Mouse (Mus musculus) ES-E14 (cell line): ENCODE results near the gene Xpo1. TPM values are rescaled to one million over a fixed set of nuclear protein-coding genes. Genes with fewer than 3 reads are reported as not detected.
A peak's percentile ranks its signal among the peaks of the same experiment; 100 is the strongest.

ENCODE experiments used
- DNase-seq: peaks from one replicate; pipeline ENCODE4 v3.0.0-alpha.2; 2013; ENCODE audit warnings: low read depth, low spot score
- H3K27ac ChIP-seq: 2 replicates; pipeline ENCODE4 v1.5.1; 2012; ENCODE audit warnings: low read depth, mild to moderate bottlenecking, low read length, moderate library complexity, mixed read lengths; ENCODE audit not compliant: poor library complexity, insufficient read depth, severe bottlenecking
- H3K36me3 ChIP-seq: 2 replicates; pipeline ENCODE4 v1.6.1; 2012; ENCODE audit warnings: mild to moderate bottlenecking, low read length, moderate library complexity, mixed read lengths; ENCODE audit not compliant: control insufficient read depth, poor library complexity, insufficient read depth, severe bottlenecking
- H3K4me1 ChIP-seq, 2 experiments: fragments of 150-350 bp in 1 of 2; sonication (generic) in 1 of 2; 2 replicates each; pipeline ENCODE4 v1.6.1; 2012; ENCODE audit warnings: low read length in 2 of 2, mild to moderate bottlenecking in 1 of 2, mixed read lengths in 1 of 2; ENCODE audit not compliant: control insufficient read depth in 2 of 2, insufficient read depth in 2 of 2, poor library complexity in 1 of 2
- H3K4me3 ChIP-seq, 2 experiments: fragments of 150-350 bp in 1 of 2; sonication (generic) in 1 of 2; 2 replicates each; pipeline ENCODE4 v1.5.1; 2012; ENCODE audit warnings: low read length in 2 of 2, low read depth in 1 of 2, mild to moderate bottlenecking in 1 of 2, mixed read lengths in 1 of 2; ENCODE audit not compliant: insufficient read depth in 1 of 2, poor library complexity in 1 of 2, severe bottlenecking in 1 of 2
- H3K9ac ChIP-seq: 2 replicates; pipeline ENCODE4 v1.6.1; 2012; ENCODE audit warnings: low read depth, mild to moderate bottlenecking, low read length, mixed read lengths; ENCODE audit not compliant: poor library complexity, insufficient read depth, severe bottlenecking
- H3K9me3 ChIP-seq: fragments of 150-350 bp; sonication (generic); 2 replicates; pipeline ENCODE4 v1.6.1; 2012; ENCODE audit warnings: low read depth, mild to moderate bottlenecking, low read length; ENCODE audit not compliant: control insufficient read depth, insufficient read depth
- CHD2 ChIP-seq: IDR thresholded peaks from 2 replicates; pipeline ENCODE4 v1.6.1; 2014; ENCODE audit warnings: mild to moderate bottlenecking, low read depth, low read length, inconsistent platforms
- HCFC1 ChIP-seq: IDR thresholded peaks from 2 replicates; pipeline ENCODE4 v1.6.1; 2012; ENCODE audit warnings: low read length, inconsistent platforms, borderline replicate concordance; ENCODE audit not compliant: insufficient read depth
- MAFK ChIP-seq: IDR thresholded peaks from 2 replicates; pipeline ENCODE4 v1.6.1; 2014; ENCODE audit warnings: mild to moderate bottlenecking, low read depth, low read length, inconsistent platforms; ENCODE audit not compliant: insufficient read depth
- ZC3H11A ChIP-seq: IDR thresholded peaks from 2 replicates; pipeline ENCODE4 v1.6.1; 2012; ENCODE audit warnings: low read depth, mild to moderate bottlenecking, inconsistent platforms, low read length, borderline replicate concordance
- ZNF384 ChIP-seq: IDR thresholded peaks from 2 replicates; pipeline ENCODE4 v1.6.1; 2012; ENCODE audit warnings: low read depth, low read length, inconsistent platforms
- in situ Hi-C, 2 experiments: fragments of 600-800 bp; cut with MboI; formaldehyde crosslinking; loops; one replicate each; pipeline ENCODE4 v1.15.1; 2025; ENCODE audit warnings: low sequenced_read_pairs in 2 of 2, inconsistent platforms in 1 of 2; ENCODE audit not compliant: unreplicated experiment in 2 of 2
- total RNA-seq: library from RNA; depleted of rRNA; stranded (reverse); fragments of 300-350 nt; gene quantifications from 2 replicates; pipeline ENCODE4 v1.2.3, GENCODE M21; 2012

Gene Xpo1
- total RNA-seq, 1 experiment: 245 TPM

GRCm38 (mm10) chr11:23256194-23256802 is 457 bp downstream of the Xpo1 start:
- H3K4me1 ChIP-seq: peaks cover 3% of the 10 kb centered on the region in 2 experiments; a peak in 2 of 4 replicates
- DNase-seq: no peak
- peaks cover 2% of the 10 kb centered on the region; the same call in 1 of the 2 replicates for H3K36me3 ChIP-seq
- H3K9ac ChIP-seq: peak overlapping the region; percentile 99
- H3K27ac ChIP-seq: peak overlapping the region; percentile 95
- H3K9me3 ChIP-seq: no peaks in the 10 kb centered on the region
- H3K4me3 ChIP-seq: peak overlapping the region; percentile 74 to 86
- TF ChIP-seq ZNF384 (no peak), MAFK (no peak), HCFC1 (no peak; the same call in 1 of the 2 replicates), ZC3H11A (no peak), CHD2 (no peak)
- in situ Hi-C loops: no loop called here

GRCm38 (mm10) chr11:23256803-23257704 is 1.2 kb downstream of the Xpo1 start:
- no peak for TF ChIP-seq CHD2
- TF ChIP-seq ZC3H11A: no peak
- TF ChIP-seq HCFC1: no peak
- no peak for TF ChIP-seq ZNF384
- TF ChIP-seq MAFK: no peak
- Histone ChIP-seq H3K27ac (peak overlapping the region; percentile 95), H3K36me3 (peaks cover 3% of the 10 kb centered on the region; the same call in 1 of the 2 replicates), H3K9ac (peak overlapping the region; percentile 99), H3K4me1 (peaks cover 3% of the 10 kb centered on the region in 2 experiments; a peak in 2 of 4 replicates), H3K9me3 (no peaks in the 10 kb centered on the region), H3K4me3 (peak overlapping the region; percentile 74 to 86)
- in situ Hi-C loops: no loop called here
- DNase-seq: peak; percentile 85

GRCm38 (mm10) chr11:23259073-23259472 is 3.2 kb downstream of the Xpo1 start:
- in situ Hi-C loops: no loop called here
- Histone ChIP-seq H3K9ac (peak overlapping the region; percentile 40; the same call in 1 of the 2 replicates), H3K4me1 (peaks cover 4 to 5% of the 10 kb centered on the region in 2 experiments; a peak in 2 of 4 replicates), H3K9me3 (no peaks in the 10 kb centered on the region), H3K4me3 (peak overlapping the region; percentile 50 to 74; a peak in 3 of 4 replicates), H3K36me3 (peaks cover 10% of the 10 kb centered on the region), H3K27ac (no peak overlapping the region)
- DNase-seq: no peak
- TF ChIP-seq CHD2 (no peak), HCFC1 (no peak), MAFK (no peak)

- DNase-seq: no peak
- peak overlapping the region; percentile 35; the same call in 1 of the 2 replicates for H3K9ac ChIP-seq
- TF ChIP-seq MAFK (no peak), HCFC1 (no peak), ZC3H11A (no peak), ZNF384 (no peak), CHD2 (no peak)
- peaks cover 2 to 5% of the 10 kb centered on the region in 2 experiments; a peak in 2 of 4 replicates for H3K4me1 ChIP-seq
- peaks cover 10% of the 10 kb centered on the region for H3K36me3 ChIP-seq
- H3K9me3 ChIP-seq: no peaks in the 10 kb centered on the region
- H3K4me3 ChIP-seq: peak overlapping the region in 1 of 2 experiments; percentile 50; a peak in 1 of 4 replicates
- in situ Hi-C loops: no loop called here
- no peak overlapping the region for H3K27ac ChIP-seq
These were observed 3.6 kb downstream of the Xpo1 start for GRCm38 (mm10) chr11:23259481-23259880.
